Mouse (Mus musculus) forebrain, embryonic 15.5 days (tissue): Measurements from ENCODE around the gene H2-Q1. TPM values are rescaled to one million over a fixed set of nuclear protein-coding genes. Genes with fewer than 3 reads are reported as not detected.
"Not testable (repeated sequence)": the region's sequence is repeated elsewhere in the genome, so short reads cannot be mapped to it uniquely, and the experiment has no call there.

Source experiments
- ATAC-seq: fragments of 200-750 bp; cut with Nextera tagmentation; replicated peaks from 2 replicates; pipeline ENCODE4 v1.8.0; 2017; ENCODE audit warnings: mild to moderate bottlenecking, moderate TSS enrichment, moderate library complexity
- H3K27ac ChIP-seq: fragments of 300-500 bp; sonication (generic); replicated peaks from 2 replicates; pipeline ENCODE4 v1.5.1; 2015; ENCODE audit warnings: mild to moderate bottlenecking, inconsistent platforms
- H3K27me3 ChIP-seq: fragments of 300-500 bp; sonication (generic); 2 replicates; pipeline ENCODE4 v1.6.1; 2015; ENCODE audit warnings: inconsistent platforms
- H3K36me3 ChIP-seq: fragments of 300-500 bp; sonication (generic); 2 replicates; pipeline ENCODE4 v1.6.1; 2015; ENCODE audit warnings: mild to moderate bottlenecking, inconsistent platforms
- H3K4me1 ChIP-seq: fragments of 300-500 bp; sonication (generic); 2 replicates; pipeline ENCODE4 v1.6.1; 2015; ENCODE audit warnings: inconsistent platforms
- H3K4me2 ChIP-seq: fragments of 300-500 bp; sonication (generic); replicated peaks from 2 replicates; pipeline ENCODE4 v1.6.1; 2015; ENCODE audit warnings: mild to moderate bottlenecking, inconsistent platforms
- H3K4me3 ChIP-seq: fragments of 300-500 bp; sonication (generic); 2 replicates; pipeline ENCODE4 v1.5.1; 2015; ENCODE audit warnings: mild to moderate bottlenecking, inconsistent platforms
- H3K9ac ChIP-seq: fragments of 300-500 bp; sonication (generic); replicated peaks from 2 replicates; pipeline ENCODE4 v1.6.1; 2015; ENCODE audit warnings: mild to moderate bottlenecking, inconsistent platforms
- H3K9me3 ChIP-seq: fragments of 300-500 bp; sonication (generic); 2 replicates; pipeline ENCODE4 v1.6.1; 2016; ENCODE audit warnings: inconsistent platforms
- WGBS: fragments of 180-500 bp; shearing (Covaris S2); methylation state at CpG from one replicate; pipeline ENCODE4 v1.1.7; 2015; ENCODE audit warnings: mixed read lengths; 5-methylcytosine and 5-hydroxymethylcytosine counted together
- polyA plus RNA-seq: library from polyadenylated mRNA; unstranded; fragments of >200 nt; fragmentation: Nextera tagmentation; extraction: Ambion mirVana; gene quantifications from 2 replicates; pipeline ENCODE4 v1.2.1, GENCODE M21; 2015

Gene H2-Q1
- polyA plus RNA-seq, 1 experiment from 2014 or later, result 0.32 TPM

DNA sequence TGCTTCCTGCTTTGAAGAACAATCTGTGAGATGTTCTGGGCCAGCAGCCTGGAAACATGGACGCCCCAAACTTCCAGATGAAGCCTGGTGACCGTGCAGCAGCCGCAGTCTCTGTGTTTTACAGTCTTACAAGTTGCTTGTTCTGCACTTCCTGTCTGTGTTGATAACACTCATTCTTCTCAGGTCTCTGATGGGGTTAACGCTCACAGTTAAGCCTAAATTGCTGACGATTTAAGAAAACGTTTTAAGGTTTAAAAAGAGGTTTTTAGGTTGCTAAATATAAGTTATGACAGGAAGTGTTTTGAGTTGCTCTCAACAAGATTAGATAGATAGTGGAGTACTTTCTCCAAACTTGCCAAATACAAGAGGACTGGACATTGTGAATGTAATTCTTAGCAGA, 33.1 kb downstream of the H2-Q1 start:
- H3K36me3 ChIP-seq, H3K27me3 ChIP-seq, H3K4me2 ChIP-seq, ATAC-seq, H3K27ac ChIP-seq, H3K4me3 ChIP-seq, H3K9me3 ChIP-seq, H3K4me1 ChIP-seq, H3K9ac ChIP-seq: not testable (repeated sequence)
- 81% methylated on average over 6 of the region's 6 CpGs for WGBS

DNA sequence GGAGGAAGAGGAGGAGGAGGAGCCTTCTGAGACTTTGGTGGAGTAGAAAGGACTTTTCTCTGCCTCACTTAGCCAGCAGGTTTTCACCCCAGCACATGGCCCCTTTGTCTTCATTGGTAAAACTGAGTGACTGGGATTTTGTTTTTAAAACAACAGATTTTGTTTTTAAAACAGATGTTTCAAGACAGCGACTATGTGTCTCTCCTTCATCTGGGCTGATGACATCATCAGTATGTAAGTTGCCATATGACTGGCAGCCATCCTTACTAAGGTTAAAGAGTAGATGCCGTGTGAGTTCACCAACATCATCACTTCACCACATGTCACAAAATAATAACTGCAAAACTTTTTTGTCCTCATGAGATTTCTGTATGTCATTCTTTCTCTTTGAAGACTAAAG, 33.9 kb downstream of the H2-Q1 start:
- ATAC-seq, result no peak
- H3K27me3 ChIP-seq, result peaks cover 5% of the 10 kb centered on the region; the same call in 1 of the 2 replicates
- WGBS, result 76% methylated on average over 2 of the region's 2 CpGs
- no peaks in the 10 kb centered on the region for H3K36me3 ChIP-seq
- H3K27ac ChIP-seq, result no peak overlapping the region
- no peaks in the 10 kb centered on the region for H3K9me3 ChIP-seq
- no peak overlapping the region for H3K4me3 ChIP-seq
- no peak overlapping the region for H3K9ac ChIP-seq
- H3K4me1 ChIP-seq, result peaks cover 2% of the 10 kb centered on the region
- H3K4me2 ChIP-seq, result no peak overlapping the region

DNA sequence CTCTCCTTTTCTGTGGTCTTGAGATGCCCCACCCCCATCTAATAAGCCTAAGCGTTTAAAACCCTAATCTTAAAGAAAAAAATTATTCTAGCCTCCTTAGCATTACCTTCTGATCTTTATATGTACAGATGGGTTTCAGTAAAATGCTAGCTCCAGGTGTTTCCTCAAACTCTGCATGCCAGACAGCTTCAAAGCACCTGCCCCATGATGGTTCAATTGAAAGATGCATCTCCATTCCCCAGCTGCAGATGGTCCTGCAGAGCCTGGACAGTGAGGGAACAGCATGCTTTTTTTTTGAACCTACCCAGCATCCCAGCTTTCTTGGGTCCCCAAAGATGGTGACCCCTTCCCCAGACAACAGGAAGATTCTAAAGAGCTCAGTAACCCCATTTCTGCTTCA, 36.9 kb downstream of the H2-Q1 start:
- no peak for ATAC-seq
- Histone ChIP-seq H3K27me3 (peaks cover 13% of the 10 kb centered on the region), H3K4me1 (peaks cover 7% of the 10 kb centered on the region), H3K36me3 (no peaks in the 10 kb centered on the region), H3K4me2 (no peak overlapping the region), H3K27ac (no peak overlapping the region), H3K9ac (no peak overlapping the region), H3K4me3 (no peak overlapping the region), H3K9me3 (no peaks in the 10 kb centered on the region)
- WGBS, result 53% methylated on average over 1 of the region's 1 CpGs

DNA sequence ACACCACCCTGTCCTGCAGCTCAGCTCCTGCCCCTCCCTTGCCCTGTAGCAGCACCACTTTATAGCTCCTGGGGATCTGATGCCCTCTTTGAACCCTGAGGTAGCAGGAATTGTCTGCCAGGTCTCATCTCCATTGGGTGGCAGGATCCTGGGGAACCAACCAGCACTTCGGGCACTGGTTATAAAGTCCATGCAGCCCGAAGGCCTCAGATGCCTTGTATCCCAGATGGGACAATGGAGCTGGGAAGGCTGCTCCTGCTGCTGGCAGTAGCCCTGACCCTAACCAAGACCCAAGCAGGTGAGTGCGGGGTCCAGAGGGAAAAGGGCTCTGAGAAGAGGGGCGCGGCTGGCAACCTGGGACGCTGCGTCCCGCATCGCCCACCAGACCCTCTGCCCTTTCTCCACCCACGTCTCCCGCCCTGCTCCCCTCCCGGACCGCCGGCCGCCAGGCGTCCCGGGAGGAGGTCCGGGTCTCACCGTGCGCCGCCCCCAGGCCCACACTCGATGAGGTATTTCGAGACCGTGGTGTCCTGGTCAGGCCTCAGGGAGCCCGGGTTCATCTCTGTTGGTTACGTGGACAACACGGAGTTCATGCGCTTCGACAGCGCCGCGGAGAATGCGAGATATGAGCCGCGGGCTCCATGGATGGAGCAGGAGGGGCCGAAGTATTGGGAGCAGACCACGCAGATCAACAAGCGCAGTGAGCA, 38.7 kb downstream of the H2-Q1 start:
- no peak for ATAC-seq
- 9% methylated on average over 38 of the region's 38 CpGs for WGBS

DNA sequence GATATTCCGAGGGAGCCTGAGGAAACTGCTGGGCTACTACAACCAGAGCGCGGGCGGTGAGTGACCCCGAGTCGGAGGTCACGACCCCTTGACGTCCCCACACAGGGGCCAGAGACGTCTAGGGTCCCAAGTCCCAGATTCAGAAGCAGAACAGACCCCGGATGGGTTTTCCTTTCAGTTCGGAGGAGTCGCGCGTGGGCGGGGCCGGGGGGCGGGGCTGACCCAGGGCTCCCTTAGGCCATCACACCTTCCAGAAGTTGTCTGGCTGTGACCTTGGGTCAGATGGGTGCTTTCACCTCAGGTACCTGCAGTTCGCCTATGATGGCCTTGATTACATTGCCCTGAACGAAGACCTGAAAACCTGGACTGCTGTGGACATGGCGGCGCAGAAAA, 39.3 kb downstream of the H2-Q1 start:
- peaks cover 7% of the 10 kb centered on the region for H3K4me1 ChIP-seq
- H3K27ac ChIP-seq, result no peak overlapping the region
- peak overlapping the region; percentile 28 for H3K9ac ChIP-seq
- H3K27me3 ChIP-seq, result peaks cover 13% of the 10 kb centered on the region
- no peak for ATAC-seq
- 0 out of 2 replicates have a peak, but pooled peaks cover 2% of the 10 kb centered on the region for H3K9me3 ChIP-seq
- no peaks in the 10 kb centered on the region for H3K36me3 ChIP-seq
- H3K4me2 ChIP-seq, result peak overlapping the region; percentile 60
- WGBS, result 20% methylated on average over 21 of the region's 21 CpGs
- peak overlapping the region; percentile 34 for H3K4me3 ChIP-seq

More for the DNA sequence above, 38.7 kb downstream of the H2-Q1 start:
- peak overlapping the region; percentile 28 for H3K9ac ChIP-seq
- no peak overlapping the region for H3K27ac ChIP-seq
- peak overlapping the region; percentile 34 for H3K4me3 ChIP-seq
- 0 out of 2 replicates have a peak, but pooled peaks cover 2% of the 10 kb centered on the region for H3K9me3 ChIP-seq
- H3K4me2 ChIP-seq, result peak overlapping the region; percentile 60
- H3K4me1 ChIP-seq, result peaks cover 7% of the 10 kb centered on the region
- H3K36me3 ChIP-seq, result no peaks in the 10 kb centered on the region
- peaks cover 13% of the 10 kb centered on the region for H3K27me3 ChIP-seq

Other genes with a start within 250 kb of the H2-Q1 start
- 10.0 and 11.9 TPM in 2 replicates for gene Ly6g6e, start 243.5 kb upstream of the H2-Q1 start, polyA plus RNA-seq
- gene Ly6g6d, start 242.3 kb upstream of the H2-Q1 start, polyA plus RNA-seq, result 0.46 and 0.47 TPM in 2 replicates
- 0.32 TPM in 1 of 2 replicates, not detected in the other for gene Ly6g6f, start 234.8 kb upstream of the H2-Q1 start, polyA plus RNA-seq
- 93.2 and 97.4 TPM in 2 replicates for gene Abhd16a, start 231.1 kb upstream of the H2-Q1 start, polyA plus RNA-seq
- not detected in 2 replicates for gene Ly6g5c, start 212.1 kb upstream of the H2-Q1 start, polyA plus RNA-seq
- 1.2 and 1.3 TPM in 2 replicates for gene Ly6g5b, start 205.0 kb upstream of the H2-Q1 start, polyA plus RNA-seq
- 29.3 and 32.0 TPM in 2 replicates for gene Gpank1, start 198.9 kb upstream of the H2-Q1 start, polyA plus RNA-seq
- gene Csnk2b, start 198.4 kb upstream of the H2-Q1 start, polyA plus RNA-seq, result 307 and 309 TPM in 2 replicates
- 8.7 TPM in 2 replicates for gene D17H6S53E, start 194.0 kb upstream of the H2-Q1 start, polyA plus RNA-seq
- 0.28 and 0.31 TPM in 2 replicates for gene Apom, start 188.4 kb upstream of the H2-Q1 start, polyA plus RNA-seq
- 92.3 and 93.8 TPM in 2 replicates for gene Bag6, start 185.2 kb upstream of the H2-Q1 start, polyA plus RNA-seq
- 185 and 208 TPM in 2 replicates for gene Prrc2a, start 155.5 kb upstream of the H2-Q1 start, polyA plus RNA-seq
- gene Aif1, start 144.3 kb upstream of the H2-Q1 start, polyA plus RNA-seq, result 5.7 and 7.8 TPM in 2 replicates
- 6.2 and 6.8 TPM in 2 replicates for gene Lst1, start 132.0 kb upstream of the H2-Q1 start, polyA plus RNA-seq
- 0.25 and 0.70 TPM in 2 replicates for gene Ltb, start 126.0 kb upstream of the H2-Q1 start, polyA plus RNA-seq
- gene Tnf, start 118.4 kb upstream of the H2-Q1 start, polyA plus RNA-seq, result not detected in 2 replicates
- 0.36 TPM in 1 of 2 replicates, not detected in the other for gene Lta, start 115.1 kb upstream of the H2-Q1 start, polyA plus RNA-seq
- gene Gm16181, start 99.6 kb upstream of the H2-Q1 start, polyA plus RNA-seq, result 0.61 and 1.1 TPM in 2 replicates
- 38.2 and 41.5 TPM in 2 replicates for gene Atp6v1g2, start 86.7 kb upstream of the H2-Q1 start, polyA plus RNA-seq
- gene Nfkbil1, start 84.6 kb upstream of the H2-Q1 start, polyA plus RNA-seq, result 11.7 and 12.3 TPM in 2 replicates
- 478 and 488 TPM in 2 replicates for gene Ddx39b, start 78.7 kb upstream of the H2-Q1 start, polyA plus RNA-seq
- 48.1 and 50.1 TPM in 2 replicates for gene H2-D1, start 57.7 kb upstream of the H2-Q1 start, polyA plus RNA-seq
- 1.1 and 1.2 TPM in 2 replicates for gene H2-Q2, start 21.8 kb downstream of the H2-Q1 start, polyA plus RNA-seq
- gene H2-Q4, start 59.2 kb downstream of the H2-Q1 start, polyA plus RNA-seq, result 0.73 and 0.80 TPM in 2 replicates
- 0.33 and 0.53 TPM in 2 replicates for gene H2-Q6, start 104.4 kb downstream of the H2-Q1 start, polyA plus RNA-seq
- gene H2-Q7, start 118.8 kb downstream of the H2-Q1 start, polyA plus RNA-seq, result 1.2 and 1.3 TPM in 2 replicates
- 0.11 and 0.83 TPM in 2 replicates for gene H2-Q10, start 149.7 kb downstream of the H2-Q1 start, polyA plus RNA-seq
- not detected in 2 replicates for gene Pou5f1, start 185.6 kb downstream of the H2-Q1 start, polyA plus RNA-seq
- gene Tcf19, start 196.4 kb downstream of the H2-Q1 start, polyA plus RNA-seq, result 33.6 and 36.9 TPM in 2 replicates
- gene Cchcr1, start 196.7 kb downstream of the H2-Q1 start, polyA plus RNA-seq, result 9.5 and 10.6 TPM in 2 replicates
- 1.2 and 1.5 TPM in 2 replicates for gene Psors1c2, start 212.8 kb downstream of the H2-Q1 start, polyA plus RNA-seq
- gene Cdsn, start 231.7 kb downstream of the H2-Q1 start, polyA plus RNA-seq, result 0.06 and 0.11 TPM in 2 replicates
- not detected in 2 replicates for gene 2300002M23Rik, start 247.0 kb downstream of the H2-Q1 start, polyA plus RNA-seq